Mouse (Mus musculus): ENCODE data around the gene Slc29a2. TPM values are rescaled to one million over a fixed set of nuclear protein-coding genes. Genes with fewer than 3 reads are reported as not detected.
"Not testable (repeated sequence)": the region's sequence is repeated elsewhere in the genome, so short reads cannot be mapped to it uniquely, and the experiment has no call there.

Gene Slc29a2
- polyA plus RNA-seq, 1 experiment from 2014 or later, result 3.8 TPM

DNA sequence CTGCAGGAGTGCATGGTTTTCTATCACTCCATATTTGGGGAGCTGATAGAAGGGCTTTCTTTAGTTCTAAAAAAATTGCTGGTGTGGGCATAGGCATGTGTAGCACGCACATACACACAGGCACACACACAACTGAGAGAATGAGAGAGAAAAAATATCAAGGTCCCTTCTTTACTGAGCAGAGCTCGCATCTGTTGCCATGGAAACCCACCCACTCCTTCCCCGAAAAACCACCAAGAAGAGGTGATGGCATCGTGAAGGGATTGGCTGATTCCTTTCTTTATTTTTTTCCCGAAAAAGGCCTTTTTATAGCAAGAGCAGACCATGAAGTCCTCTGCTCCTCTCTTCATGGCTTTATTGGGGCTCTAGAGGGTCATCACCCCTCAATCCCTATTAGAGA is 29.6 kb upstream of the Slc29a2 start:
- H3K4me1 ChIP-seq (replicated peaks; ENCODE audit: control insufficient read depth, insufficient read depth, low read length), result no peaks in the 10 kb centered on the region
- no peaks in the 10 kb centered on the region for H3K9me3 ChIP-seq (ENCODE audit: control insufficient read depth, low read length)
- H3K27ac ChIP-seq (ENCODE audit: low read depth, low read length), result no peak overlapping the region
- peaks cover 34% of the 10 kb centered on the region for H3K27me3 ChIP-seq (ENCODE audit: control insufficient read depth, insufficient read depth, low read length)
- ATAC-seq (ENCODE audit: low FRiP score) (no peak), DNase-seq (ENCODE audit: low spot score) (no peak)
- H3K36me3 ChIP-seq (ENCODE audit: control insufficient read depth, insufficient read depth, low read length), result no peaks in the 10 kb centered on the region
- H3K4me2 ChIP-seq (replicated peaks; ENCODE audit: low read depth, low read length), result no peak overlapping the region
- no peak overlapping the region for H3K4me3 ChIP-seq (ENCODE audit: low read depth, low read length)
- WGBS, result 57% methylated on average over 5 of the region's 5 CpGs
- no peak overlapping the region for H3K9ac ChIP-seq (ENCODE audit: low read depth, low read length)

- Histone ChIP-seq H3K4me2 (replicated peaks; ENCODE audit: low read depth, low read length) (no peak overlapping the region), H3K27ac (ENCODE audit: low read depth, low read length) (no peak overlapping the region), H3K4me1 (replicated peaks; ENCODE audit: control insufficient read depth, insufficient read depth, low read length) (0 out of 2 replicates have a peak, but pooled peaks cover 3% of the 10 kb centered on the region), H3K9ac (ENCODE audit: low read depth, low read length) (no peak overlapping the region), H3K4me3 (ENCODE audit: low read depth, low read length) (no peak overlapping the region), H3K36me3 (ENCODE audit: control insufficient read depth, insufficient read depth, low read length) (no peaks in the 10 kb centered on the region), H3K27me3 (ENCODE audit: control insufficient read depth, insufficient read depth, low read length) (peaks cover 2% of the 10 kb centered on the region; the same call in 1 of the 2 replicates), H3K9me3 (ENCODE audit: control insufficient read depth, low read length) (no peaks in the 10 kb centered on the region)
- WGBS, result 72% methylated on average over 6 of the region's 6 CpGs
- ATAC-seq (ENCODE audit: low FRiP score) (no peak), DNase-seq (ENCODE audit: low spot score) (no peak)
Measured at GRCm38 (mm10) chr19:4999445-5000140, 24.1 kb upstream of the Slc29a2 start.

DNA sequence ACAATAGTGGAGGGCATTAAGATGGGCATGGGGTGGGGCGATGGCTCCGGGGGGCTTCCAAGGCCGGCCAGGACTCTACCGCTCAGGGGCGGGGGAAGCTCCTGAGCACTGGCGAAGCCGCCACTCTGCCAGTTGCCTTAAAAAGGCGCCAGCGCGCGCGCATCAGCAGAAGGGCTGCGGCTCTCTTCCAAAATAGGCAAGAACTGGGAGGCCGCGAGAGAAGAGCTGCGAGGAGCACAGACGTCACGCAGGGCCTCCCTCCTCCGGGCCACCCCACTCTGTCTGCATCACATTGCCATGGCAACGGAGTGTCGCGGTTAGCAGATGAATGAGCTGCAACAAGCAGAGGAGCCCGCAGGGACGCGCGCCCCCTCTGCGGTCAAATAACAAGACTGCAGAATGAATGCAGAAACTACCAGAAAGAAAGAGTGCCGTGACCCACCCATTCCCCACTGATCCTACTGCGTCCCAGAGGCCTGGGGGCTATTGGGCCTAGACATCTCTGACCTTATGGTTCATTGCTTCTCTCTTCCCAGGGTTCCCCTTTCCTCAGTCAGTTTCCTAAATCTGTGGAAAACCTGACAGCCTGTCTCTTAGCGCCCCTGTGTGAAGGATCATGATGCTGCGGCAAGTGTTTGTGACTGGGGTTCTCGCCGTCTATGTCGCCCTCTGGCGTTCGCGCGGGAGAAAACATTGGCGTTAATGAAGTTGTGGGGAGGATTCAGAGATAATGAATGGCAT is 21.8 kb upstream of the Slc29a2 start:
- H3K4me1 ChIP-seq (replicated peaks; ENCODE audit: control insufficient read depth, insufficient read depth, low read length), result 0 out of 2 replicates have a peak, but pooled peaks cover 3% of the 10 kb centered on the region
- peak overlapping the region; percentile 58 for H3K4me2 ChIP-seq (replicated peaks; ENCODE audit: low read depth, low read length)
- peak overlapping the region; percentile 25 for H3K4me3 ChIP-seq (ENCODE audit: low read depth, low read length)
- DNase-seq (ENCODE audit: low spot score) (peak; percentile 91), ATAC-seq (ENCODE audit: low FRiP score) (peak; percentile 98)
- no peaks in the 10 kb centered on the region for H3K36me3 ChIP-seq (ENCODE audit: control insufficient read depth, insufficient read depth, low read length)
- H3K27ac ChIP-seq (ENCODE audit: low read depth, low read length), result peak overlapping the region; percentile 66
- H3K9me3 ChIP-seq (ENCODE audit: control insufficient read depth, low read length), result no peaks in the 10 kb centered on the region
- under 1% methylated on average over 39 of the region's 39 CpGs for WGBS
- H3K27me3 ChIP-seq (ENCODE audit: control insufficient read depth, insufficient read depth, low read length), result peaks cover 2% of the 10 kb centered on the region; the same call in 1 of the 2 replicates
- peak overlapping the region; percentile 32 for H3K9ac ChIP-seq (ENCODE audit: low read depth, low read length)

- not testable (repeated sequence) for H3K36me3 ChIP-seq (ENCODE audit: control insufficient read depth, insufficient read depth, low read length); H3K27me3 ChIP-seq (ENCODE audit: control insufficient read depth, insufficient read depth, low read length); H3K27ac ChIP-seq (ENCODE audit: low read depth, low read length); ATAC-seq (ENCODE audit: low FRiP score); H3K4me2 ChIP-seq (replicated peaks; ENCODE audit: low read depth, low read length); H3K9me3 ChIP-seq (ENCODE audit: control insufficient read depth, low read length); H3K4me1 ChIP-seq (replicated peaks; ENCODE audit: control insufficient read depth, insufficient read depth, low read length); H3K9ac ChIP-seq (ENCODE audit: low read depth, low read length); DNase-seq (ENCODE audit: low spot score); H3K4me3 ChIP-seq (ENCODE audit: low read depth, low read length)
- WGBS, result 59% methylated on average over 2 of the region's 2 CpGs
Measured at GRCm38 (mm10) chr19:5003644-5004043, 20.0 kb upstream of the Slc29a2 start.

DNA sequence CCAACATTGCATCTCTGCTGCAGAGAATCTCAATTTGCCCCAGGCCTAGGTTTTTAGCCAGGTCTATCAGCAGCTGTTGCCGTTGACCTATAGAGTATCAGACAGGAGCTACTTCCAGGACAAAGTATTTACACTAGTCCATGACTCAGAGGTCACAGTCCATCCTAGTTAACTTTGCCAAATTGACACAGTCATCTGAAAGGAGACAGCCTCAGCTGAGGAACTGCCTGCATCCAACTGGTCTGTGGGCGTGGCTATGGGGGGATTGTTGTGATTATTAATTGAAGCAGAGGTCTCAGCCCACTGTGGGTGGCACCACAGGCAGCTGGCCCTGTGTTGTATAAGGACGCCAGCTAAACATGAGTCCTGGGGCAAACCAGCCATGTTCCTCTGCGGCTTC is 18.7 kb upstream of the Slc29a2 start:
- Histone ChIP-seq H3K4me3 (ENCODE audit: low read depth, low read length) (no peak overlapping the region), H3K27me3 (ENCODE audit: control insufficient read depth, insufficient read depth, low read length) (0 out of 2 replicates have a peak, but pooled peaks cover under 1% of the 10 kb centered on the region), H3K4me2 (replicated peaks; ENCODE audit: low read depth, low read length) (no peak overlapping the region), H3K36me3 (ENCODE audit: control insufficient read depth, insufficient read depth, low read length) (no peaks in the 10 kb centered on the region), H3K4me1 (replicated peaks; ENCODE audit: control insufficient read depth, insufficient read depth, low read length) (0 out of 2 replicates have a peak, but pooled peaks cover 3% of the 10 kb centered on the region), H3K9ac (ENCODE audit: low read depth, low read length) (no peak overlapping the region), H3K9me3 (ENCODE audit: control insufficient read depth, low read length) (no peaks in the 10 kb centered on the region), H3K27ac (ENCODE audit: low read depth, low read length) (no peak overlapping the region)
- DNase-seq (ENCODE audit: low spot score) (no peak), ATAC-seq (ENCODE audit: low FRiP score) (no peak)
- WGBS, result 80% methylated on average over 4 of the region's 4 CpGs

GRCm38 (mm10) chr19:5013138-5013537 is 10.5 kb upstream of the Slc29a2 start:
- DNase-seq (ENCODE audit: low spot score) (no peak), ATAC-seq (ENCODE audit: low FRiP score) (no peak)
- H3K4me1 ChIP-seq (replicated peaks; ENCODE audit: control insufficient read depth, insufficient read depth, low read length), result no peaks in the 10 kb centered on the region

GRCm38 (mm10) chr19:5014961-5015398 is 8.7 kb upstream of the Slc29a2 start:
- Histone ChIP-seq H3K9ac (ENCODE audit: low read depth, low read length) (no peak overlapping the region), H3K27me3 (ENCODE audit: control insufficient read depth, insufficient read depth, low read length) (no peaks in the 10 kb centered on the region), H3K9me3 (ENCODE audit: control insufficient read depth, low read length) (no peaks in the 10 kb centered on the region), H3K27ac (ENCODE audit: low read depth, low read length) (no peak overlapping the region), H3K4me2 (replicated peaks; ENCODE audit: low read depth, low read length) (no peak overlapping the region), H3K36me3 (ENCODE audit: control insufficient read depth, insufficient read depth, low read length) (no peaks in the 10 kb centered on the region), H3K4me3 (ENCODE audit: low read depth, low read length) (no peak overlapping the region), H3K4me1 (replicated peaks; ENCODE audit: control insufficient read depth, insufficient read depth, low read length) (no peaks in the 10 kb centered on the region)
- 21% methylated on average over 8 of the region's 8 CpGs for WGBS
- no peak for ATAC-seq (ENCODE audit: low FRiP score)
- peak; percentile 58 for DNase-seq (ENCODE audit: low spot score)

More at GRCm38 (mm10) chr19:5013138-5013537, 10.5 kb upstream of the Slc29a2 start:
- Histone ChIP-seq H3K27ac (ENCODE audit: low read depth, low read length) (no peak overlapping the region), H3K4me2 (replicated peaks; ENCODE audit: low read depth, low read length) (no peak overlapping the region), H3K36me3 (ENCODE audit: control insufficient read depth, insufficient read depth, low read length) (no peaks in the 10 kb centered on the region), H3K27me3 (ENCODE audit: control insufficient read depth, insufficient read depth, low read length) (no peaks in the 10 kb centered on the region), H3K9me3 (ENCODE audit: control insufficient read depth, low read length) (no peaks in the 10 kb centered on the region), H3K4me3 (ENCODE audit: low read depth, low read length) (no peak overlapping the region), H3K9ac (ENCODE audit: low read depth, low read length) (no peak overlapping the region)
- 81% methylated on average over 8 of the region's 8 CpGs for whole genome bisulfite sequencing

DNA sequence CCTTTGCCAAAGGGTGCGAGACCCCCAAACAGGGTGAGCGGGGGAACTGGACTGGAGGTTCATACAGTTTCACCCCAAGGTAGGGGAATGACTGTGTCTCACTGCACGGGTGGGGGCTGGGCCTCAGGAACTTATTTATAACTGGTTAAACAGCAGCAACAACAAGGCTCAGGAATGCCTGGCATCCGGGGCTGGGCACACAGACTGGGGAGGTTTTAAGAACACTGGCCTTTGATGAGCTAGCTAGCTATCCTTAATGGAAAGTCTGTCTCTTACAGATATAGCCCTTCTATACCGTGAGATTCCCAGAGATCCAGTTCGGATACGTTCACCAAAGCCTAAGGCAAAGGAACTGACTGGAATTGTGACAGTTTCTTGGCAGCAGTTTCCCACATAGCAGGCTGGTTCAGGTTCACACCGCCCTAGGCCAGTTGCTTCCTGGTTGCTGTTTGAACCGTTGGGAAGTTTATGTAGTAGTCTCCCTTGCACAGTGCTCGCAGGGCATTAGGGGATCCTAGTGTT is 7.4 kb upstream of the Slc29a2 start:
- Histone ChIP-seq H3K4me3 (ENCODE audit: low read depth, low read length) (no peak overlapping the region), H3K27ac (ENCODE audit: low read depth, low read length) (no peak overlapping the region), H3K4me1 (replicated peaks; ENCODE audit: control insufficient read depth, insufficient read depth, low read length) (no peaks in the 10 kb centered on the region), H3K9ac (ENCODE audit: low read depth, low read length) (no peak overlapping the region), H3K4me2 (replicated peaks; ENCODE audit: low read depth, low read length) (no peak overlapping the region), H3K36me3 (ENCODE audit: control insufficient read depth, insufficient read depth, low read length) (no peaks in the 10 kb centered on the region), H3K27me3 (ENCODE audit: control insufficient read depth, insufficient read depth, low read length) (no peaks in the 10 kb centered on the region), H3K9me3 (ENCODE audit: control insufficient read depth, low read length) (no peaks in the 10 kb centered on the region)
- ATAC-seq (ENCODE audit: low FRiP score), result no peak
- DNase-seq (ENCODE audit: low spot score), result peak; percentile 27
- WGBS, result 45% methylated on average over 10 of the region's 10 CpGs

All from hindbrain, embryonic 11.5 days (tissue).